Mouse (Mus musculus): ENCODE results near the gene Atg9b.

The Atg9b gene

DNA sequence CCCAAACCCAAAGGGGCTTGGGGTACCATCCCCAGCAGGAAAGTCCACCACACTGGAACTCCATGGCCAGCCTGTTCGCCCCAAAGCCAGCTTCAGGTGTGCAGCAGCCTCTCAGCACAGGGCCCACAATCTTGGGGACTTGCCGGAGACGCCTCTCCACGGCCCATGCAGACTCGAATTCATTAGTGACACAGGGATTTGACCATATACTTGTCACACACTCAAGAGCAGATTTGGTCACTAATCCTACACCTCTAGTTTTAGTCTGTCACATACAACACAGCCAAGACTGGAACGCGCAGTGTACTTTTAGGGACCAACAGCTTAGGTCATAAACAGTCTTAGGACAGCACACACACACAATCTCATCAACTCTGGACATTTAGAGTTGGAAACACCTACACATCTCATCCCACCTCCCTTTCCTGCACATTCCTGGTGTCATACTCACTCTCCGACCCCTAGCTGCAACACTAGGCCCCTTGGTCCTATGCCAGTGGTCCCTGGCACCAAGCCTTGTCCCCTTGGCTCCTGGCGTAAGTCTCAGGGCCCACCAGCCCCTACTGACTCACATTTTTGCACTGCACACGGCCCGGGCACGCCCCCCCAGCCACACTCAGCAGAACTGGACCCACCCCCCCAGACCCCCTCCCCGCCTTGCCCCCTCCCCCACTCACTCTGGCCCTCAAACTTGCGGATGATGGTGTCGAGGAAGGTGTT is 41.3 kb downstream of the Atg9b start:
- DNase-seq (ENCODE audit: low read depth, low spot score) = no peak

DNA sequence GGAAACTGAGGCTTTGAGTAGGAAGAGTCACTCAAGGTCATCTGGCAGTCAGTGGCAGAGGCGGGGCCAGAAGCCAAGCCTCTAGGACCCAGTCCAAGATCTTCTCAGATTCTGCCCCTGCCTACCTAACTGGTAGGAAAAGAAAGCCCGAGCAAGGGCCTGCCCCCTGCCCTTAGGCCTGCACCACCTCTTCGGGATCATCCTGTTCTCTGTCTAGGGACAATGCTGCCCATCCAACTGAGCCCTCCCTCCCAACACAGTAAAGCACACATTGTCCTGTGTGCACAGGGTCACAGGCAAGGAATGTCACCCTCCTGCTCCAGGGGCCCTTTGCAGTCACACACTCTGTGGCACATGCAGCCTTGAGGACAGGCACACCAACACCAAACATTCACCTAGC is 41.9 kb downstream of the Atg9b start:
- no peak for DNase-seq (ENCODE audit: low read depth, low spot score)

DNA sequence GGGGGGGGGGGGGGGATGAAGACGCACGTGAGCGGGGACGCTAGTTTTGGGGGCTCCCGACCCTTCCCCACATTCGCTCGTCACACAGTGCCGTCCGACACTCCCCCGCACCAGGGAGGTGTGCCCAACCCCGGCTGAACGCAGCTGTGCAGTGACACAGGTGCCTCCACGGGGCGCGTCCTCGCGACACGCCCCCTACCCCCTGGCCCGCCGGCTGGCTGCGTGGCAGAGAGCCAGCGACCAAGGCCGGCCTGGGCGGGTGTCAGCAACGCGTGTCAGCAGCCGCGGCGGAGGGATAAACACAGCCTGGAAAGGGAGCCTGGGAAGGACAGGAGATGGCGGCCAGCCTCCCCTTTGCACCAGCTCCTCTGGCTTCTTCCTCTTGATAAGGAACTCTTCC is 43.4 kb downstream of the Atg9b start:
- DNase-seq (ENCODE audit: low read depth, low spot score) = peak; percentile 64

DNA sequence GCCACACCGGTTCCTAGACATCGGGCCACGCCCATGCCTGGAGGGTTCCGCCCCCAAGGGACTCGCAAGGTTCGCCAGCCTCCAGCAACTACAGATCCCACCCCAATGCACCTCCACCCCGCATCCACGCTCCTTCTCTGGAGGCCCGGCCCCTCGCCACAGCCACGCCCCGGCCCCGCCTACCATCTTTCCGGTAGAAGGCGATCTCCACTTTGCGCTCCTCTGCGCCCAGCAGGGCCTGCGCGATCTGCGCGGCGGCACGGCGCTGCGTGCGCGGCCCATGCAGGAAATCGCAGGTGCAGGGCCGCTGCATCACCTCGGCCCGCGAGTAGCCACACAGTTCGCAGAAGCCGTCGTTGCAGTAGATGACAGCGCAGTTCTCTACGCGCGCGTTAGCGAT is 43.8 kb downstream of the Atg9b start:
- DNase-seq (ENCODE audit: low read depth, low spot score) = peak; percentile 94

DNA sequence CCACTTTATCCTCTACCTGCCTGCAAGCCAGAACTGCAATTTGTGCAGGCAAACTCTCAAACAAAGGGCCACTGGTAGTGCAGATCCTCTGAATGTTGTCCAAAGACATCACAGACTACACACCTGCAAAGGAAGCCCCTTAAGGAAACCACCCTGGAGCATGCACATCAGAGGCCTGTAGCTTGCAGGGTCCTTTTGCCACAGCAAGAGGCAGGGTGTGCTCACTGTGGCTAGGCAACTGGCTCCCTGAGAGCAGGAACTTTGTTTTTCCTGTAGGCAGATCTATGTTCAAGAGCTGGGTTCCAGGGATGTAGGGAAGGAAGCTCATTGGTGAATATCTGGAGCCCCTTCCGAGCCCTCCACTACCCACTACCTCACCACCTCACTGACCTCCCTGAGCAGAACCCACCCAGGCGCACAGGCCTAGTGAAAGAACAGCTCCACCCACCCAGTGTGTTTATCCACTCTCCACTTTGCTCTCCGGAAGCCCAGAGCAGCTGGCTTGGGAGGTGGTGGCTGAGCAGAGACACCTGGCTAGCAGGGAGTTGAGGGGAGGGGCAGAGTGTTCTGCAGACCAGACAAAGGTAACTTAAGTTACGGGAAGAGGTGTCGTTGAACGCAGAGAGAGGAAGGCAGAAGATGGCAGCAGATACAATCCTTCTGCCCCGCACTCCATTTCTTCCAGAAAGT is 44.6 kb downstream of the Atg9b start:
- no peak for DNase-seq (ENCODE audit: low read depth, low spot score)

DNA sequence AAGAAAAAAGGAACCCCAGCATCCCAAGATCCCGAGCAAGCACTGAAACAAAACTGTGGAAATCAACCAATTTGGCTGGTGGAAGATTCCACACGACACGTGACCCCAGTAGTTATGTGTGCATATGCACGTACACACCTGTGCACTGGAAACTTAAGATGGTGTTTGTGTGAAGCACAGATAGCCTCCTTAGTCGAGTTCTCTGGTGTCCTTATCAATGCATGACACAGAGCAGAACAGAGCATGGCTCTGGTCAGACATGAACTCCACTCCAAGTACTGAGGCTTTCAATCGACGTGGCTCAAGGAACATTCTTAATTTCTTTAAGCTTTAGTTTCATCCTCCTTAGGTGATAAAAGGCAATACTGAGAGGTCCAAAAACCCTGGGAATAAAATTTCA is 45.6 kb downstream of the Atg9b start:
- no peak for DNase-seq (ENCODE audit: low read depth, low spot score)

DNA sequence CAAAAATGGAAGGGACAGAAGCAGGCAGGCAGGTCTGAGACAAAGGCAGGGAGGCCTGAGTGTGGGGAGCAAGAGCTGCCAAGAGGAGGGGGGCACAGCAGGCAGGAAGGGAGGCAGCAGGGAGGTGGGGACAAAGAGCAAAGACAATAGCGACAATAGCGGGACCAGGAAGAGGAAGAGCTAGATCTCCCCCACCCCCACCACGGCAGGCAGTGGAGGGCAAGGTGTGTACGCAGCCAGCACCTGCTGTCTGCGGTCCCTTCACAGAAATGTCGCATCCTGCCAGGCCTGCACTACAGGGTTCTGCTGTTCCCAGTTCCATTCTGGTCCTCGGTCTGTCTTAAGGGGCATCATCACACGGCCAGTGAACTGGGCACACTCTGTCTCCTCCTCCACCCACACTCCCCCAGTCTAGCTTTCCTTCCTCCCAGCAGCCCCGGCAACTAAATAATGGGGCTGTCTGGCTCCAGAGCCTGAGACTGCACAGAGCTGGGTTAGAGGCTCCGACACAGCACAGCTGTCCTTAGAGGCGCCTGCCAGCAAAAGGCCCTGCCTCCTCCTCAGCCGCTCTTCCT is 47.4 kb downstream of the Atg9b start:
- peak; percentile 80 for DNase-seq (ENCODE audit: low read depth, low spot score)

DNA sequence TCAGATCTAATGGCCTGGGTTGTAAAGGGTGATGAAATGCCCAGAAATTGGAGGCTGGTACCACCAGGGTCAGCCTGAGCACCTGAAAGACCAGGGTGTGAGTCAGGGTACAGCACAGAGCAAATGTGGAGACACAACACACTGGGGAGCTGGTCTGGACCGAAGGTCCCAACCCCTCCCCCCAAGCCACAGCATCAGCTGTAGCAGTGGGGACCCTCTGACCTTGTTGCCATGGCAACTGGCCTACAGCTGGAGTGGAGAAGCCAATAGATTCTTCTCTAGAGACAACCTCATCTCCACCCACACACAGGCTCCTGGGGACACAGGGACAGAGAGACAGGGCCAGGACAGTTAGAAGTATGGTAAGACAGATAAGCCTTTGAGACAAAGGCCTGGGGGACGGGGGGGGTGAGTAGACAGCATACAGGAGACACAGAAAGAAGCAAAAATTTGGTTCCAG is 47.9 kb downstream of the Atg9b start:
- DNase-seq (ENCODE audit: low read depth, low spot score) = no peak

DNA sequence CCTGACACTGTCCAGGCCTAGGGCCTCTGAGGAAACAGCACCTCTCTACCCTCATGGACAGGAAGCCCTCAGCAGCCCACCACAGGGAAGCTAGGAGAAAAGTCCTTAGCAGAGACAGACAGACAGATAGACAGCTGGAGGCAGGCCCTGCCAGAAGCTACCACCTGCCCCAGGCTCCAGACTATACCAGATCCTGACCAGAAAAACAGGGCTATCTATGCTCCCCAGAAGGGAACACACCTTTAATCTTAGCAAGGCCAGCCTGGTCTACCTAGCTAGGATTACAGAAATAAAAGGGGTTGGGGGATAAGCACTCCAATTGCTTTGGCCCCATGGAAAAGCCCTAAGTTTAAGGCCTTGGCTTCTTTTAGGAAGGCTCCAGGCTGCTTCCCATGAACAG is 48.6 kb downstream of the Atg9b start:
- DNase-seq (ENCODE audit: low read depth, low spot score) = no peak

DNA sequence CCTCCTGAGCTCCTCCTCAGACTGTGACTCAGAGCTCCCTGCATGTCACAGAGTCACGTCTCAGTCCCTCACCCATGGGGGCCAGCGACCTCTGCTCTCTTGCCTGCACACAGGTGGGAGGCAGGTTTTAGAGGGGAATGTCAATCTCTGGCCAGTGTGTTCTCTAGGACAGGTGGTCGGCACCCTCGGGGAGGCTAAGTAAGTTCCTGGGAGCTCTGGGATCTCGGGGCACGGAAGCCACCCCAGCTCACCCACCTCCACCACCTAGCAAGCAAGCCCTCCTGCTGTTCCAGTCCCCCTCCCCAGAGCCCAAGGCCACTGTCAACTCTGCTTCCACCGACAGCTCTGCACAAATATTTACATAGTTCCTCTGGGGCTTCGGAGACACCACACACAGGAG is 49.0 kb downstream of the Atg9b start:
- no peak for DNase-seq (ENCODE audit: low read depth, low spot score)

DNA sequence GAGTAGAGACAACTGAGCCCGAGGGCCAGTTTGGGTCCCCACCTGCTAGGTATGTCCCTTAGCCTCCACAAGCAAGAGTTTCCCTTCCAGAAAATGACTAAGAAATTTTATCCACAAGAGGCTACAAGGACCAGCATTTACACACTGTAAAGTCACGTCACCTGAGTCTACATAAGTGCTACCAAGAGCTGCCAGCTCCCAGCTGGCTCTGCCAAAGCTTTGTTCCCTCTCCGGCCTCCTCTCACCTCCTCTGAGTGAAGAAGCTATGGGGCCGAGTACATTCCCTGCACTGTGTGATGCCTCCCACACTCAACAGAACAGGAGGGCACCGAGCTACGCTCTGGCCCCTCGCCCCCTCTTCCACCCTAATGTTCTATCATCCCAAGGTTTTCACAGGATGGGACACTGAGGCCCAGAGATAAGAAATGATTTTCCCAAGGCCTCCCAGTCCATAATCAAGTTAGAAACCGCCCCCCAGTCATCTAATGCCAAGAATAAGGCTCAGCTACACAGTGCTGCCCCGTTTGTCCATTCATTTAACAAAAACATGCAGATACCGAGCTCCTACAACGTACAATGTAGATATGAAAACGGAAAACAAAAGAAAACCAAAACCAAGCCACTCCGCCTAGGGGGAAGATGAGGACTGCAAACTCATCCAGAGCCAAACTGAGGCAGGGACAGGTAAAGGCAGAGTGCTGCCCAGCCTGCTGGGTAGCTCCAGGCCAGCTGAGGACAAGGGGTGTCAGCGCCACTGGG is 49.6 kb downstream of the Atg9b start:
- DNase-seq (ENCODE audit: low read depth, low spot score) = no peak

DNA sequence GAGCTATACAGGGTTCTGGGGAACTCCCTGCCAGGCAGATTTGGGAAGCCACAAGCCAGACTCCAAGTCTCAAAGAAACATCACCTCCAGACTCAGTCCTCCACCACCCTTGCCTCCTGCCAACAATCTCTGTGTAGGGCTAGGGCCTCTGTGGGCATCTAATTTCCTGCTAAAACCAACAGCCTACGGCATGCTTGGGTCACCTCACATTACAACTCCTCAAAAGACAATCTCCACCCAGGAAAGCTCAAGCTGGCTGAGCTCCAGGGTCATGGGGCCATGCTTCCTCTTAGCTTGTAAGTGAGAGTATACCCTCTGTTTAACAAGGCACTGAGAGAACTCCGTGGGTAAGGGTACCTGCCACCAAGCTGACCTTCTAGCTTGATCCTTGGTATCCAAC is 54.1 kb downstream of the Atg9b start:
- DNase-seq (ENCODE audit: low read depth, low spot score) = no peak

DNA sequence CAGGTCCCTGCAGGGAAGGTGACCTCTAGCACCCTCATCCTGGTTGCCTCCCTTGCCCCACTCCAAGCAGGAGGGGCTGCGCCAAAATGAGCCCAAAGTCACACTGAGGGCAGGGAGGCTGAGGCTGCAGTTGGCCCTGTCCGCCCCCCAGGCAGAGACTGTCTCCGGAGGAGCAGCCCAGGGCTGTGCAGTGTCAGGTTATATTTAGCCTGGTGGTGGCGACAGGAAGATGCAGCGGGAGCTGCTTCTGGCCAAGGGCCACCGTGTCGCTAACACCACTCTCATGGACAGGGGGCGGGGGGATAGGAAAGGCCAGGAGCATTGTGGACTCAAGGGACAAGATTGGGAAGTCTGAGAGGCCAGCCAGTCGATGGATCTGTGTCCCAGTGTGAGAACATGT is 54.6 kb downstream of the Atg9b start:
- no peak for DNase-seq (ENCODE audit: low read depth, low spot score)

DNA sequence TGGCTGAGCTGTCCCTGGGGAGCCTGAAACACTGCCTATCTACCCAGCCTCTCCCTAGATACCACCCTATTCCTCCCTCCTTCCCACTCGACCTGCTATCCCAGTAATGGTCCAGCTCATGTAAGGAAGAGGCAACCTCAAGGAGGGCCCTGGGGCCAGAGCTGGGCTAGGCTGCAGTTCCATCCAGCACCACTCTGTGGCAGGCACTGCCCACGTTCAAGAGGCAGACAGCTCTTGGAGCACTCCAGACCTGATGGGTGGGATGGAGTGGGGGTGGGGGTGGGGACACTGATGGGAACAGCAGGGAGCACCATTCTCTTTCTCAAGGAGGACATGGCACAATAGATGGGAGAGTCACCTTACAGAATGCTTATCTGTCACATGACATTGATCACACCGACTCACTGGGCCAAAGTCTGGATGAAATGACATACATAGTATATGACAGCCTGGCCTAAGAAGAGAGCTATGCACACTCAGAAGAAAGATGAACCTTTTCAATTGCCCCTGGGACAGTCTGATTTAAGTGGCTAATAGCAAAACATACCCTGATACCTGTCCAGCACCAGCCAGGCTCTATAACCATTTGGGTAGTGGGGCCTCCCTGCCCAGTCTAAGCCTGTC is 55.9 kb downstream of the Atg9b start:
- DNase-seq (ENCODE audit: low read depth, low spot score) = peak; percentile 68

DNA sequence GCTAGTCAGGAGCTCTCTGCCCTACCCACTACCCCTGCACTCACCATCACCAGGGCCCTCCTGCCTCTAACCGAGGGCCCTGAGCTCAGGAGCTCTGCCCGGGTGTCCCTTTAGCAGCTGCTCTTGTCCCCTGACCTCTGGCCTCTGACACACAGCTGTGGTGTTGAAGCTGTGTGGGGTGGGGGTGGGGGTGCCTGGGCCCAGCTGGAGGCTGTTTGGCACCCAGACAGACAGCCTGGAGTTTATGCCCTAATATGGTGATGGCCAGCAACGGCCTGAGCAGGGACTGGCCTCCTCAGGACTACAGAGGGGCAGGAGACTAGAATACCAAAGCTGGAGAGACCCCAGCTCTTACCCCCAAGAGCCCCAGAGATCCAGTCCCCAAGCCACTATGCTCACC is 57.2 kb downstream of the Atg9b start:
- no peak for DNase-seq (ENCODE audit: low read depth, low spot score)
